Mouse (Mus musculus) kidney, adult 11 months (tissue): ENCODE measurements at regions not wholly inside any gene's neighbourhood (a gene's known extent, or its start where the extent isn't known, plus 50 kb on each side); places are given as distances from the start of the nearest gene placed in this dataset.
"Not testable (repeated sequence)": the region's sequence is repeated elsewhere in the genome, so short reads cannot be mapped to it uniquely, and the experiment has no call there.

Experiments used
- DNase-seq: peaks from one replicate; pipeline ENCODE4 v3.0.0; 2022

DNA sequence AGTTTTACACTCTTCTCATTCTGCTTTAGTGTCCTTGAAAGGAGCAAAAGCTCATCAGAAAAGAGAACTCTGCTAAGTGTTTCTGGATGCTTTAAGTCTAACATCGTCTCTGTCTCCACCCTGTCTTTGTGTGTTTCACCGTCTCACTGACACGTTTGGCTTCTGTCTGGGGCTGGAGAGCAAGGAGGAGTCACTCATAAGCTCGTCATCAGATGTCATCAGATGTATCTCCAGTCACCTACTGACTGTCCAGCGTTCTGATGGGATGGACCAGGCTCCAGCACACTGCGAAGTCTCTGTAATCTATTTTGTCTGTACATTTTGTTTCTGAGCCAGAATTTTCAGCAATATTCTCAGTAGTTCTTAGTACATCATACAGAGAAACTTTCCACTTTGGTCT, 283.4 kb upstream of the Arglu1 start:
- DNase-seq: no peak

DNA sequence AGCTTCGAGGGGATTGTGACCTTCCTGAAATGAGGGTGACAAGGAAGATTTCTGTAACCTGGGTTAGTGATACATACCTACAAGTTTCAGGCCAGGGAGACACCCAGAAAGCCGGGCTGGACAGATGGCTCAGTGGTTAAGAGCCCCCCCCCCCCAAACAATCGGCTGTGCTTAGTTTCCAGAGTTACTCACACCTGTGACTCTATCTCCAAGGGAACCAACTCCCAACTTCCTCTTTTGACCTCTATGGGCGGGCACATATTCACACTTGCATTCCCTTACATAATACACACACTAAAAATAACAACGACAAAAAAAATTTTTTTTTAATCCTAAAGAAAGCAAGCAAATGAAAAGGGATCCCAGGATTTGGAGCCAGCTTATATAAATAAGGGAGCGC, 283.0 kb upstream of the Arglu1 start:
- no peak for DNase-seq

DNA sequence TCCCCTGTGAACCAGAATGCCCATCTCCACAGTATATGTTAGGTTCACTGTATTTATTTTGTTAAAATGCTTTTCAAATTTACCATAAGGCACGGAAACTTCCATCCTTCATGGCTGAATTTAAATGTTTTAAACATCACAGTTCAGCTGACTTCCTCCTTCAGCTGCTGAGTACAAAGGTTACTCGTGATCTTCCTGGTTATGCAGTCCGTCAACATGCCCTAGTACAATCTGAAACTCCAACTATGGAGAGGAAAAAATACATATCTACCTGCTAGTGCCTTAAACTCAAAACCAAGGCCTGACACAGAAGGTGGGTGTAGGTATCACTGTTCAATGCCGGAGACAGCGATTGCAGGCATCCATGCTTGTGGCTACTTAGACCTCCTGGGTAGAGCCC, 280.5 kb upstream of the Arglu1 start:
- no peak for DNase-seq

DNA sequence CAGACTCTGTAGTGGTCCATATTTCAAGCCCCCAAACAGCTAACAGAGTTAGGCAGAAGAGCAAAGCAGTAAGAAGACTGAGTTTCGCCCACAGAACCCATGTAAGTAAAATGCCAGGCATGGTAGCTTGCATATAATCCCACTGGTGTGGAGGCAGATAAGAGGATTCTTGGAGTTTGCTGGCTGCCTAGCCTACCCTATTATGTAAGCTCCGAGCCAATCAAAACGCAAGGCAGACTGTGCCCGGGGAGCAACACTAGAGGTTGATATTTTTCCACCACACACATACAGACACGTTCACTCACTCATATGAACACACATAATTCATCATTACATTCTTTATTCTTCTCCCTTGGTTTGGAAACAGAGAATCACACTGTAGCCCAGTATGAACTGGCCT, 280.0 kb upstream of the Arglu1 start:
- DNase-seq: no peak

DNA sequence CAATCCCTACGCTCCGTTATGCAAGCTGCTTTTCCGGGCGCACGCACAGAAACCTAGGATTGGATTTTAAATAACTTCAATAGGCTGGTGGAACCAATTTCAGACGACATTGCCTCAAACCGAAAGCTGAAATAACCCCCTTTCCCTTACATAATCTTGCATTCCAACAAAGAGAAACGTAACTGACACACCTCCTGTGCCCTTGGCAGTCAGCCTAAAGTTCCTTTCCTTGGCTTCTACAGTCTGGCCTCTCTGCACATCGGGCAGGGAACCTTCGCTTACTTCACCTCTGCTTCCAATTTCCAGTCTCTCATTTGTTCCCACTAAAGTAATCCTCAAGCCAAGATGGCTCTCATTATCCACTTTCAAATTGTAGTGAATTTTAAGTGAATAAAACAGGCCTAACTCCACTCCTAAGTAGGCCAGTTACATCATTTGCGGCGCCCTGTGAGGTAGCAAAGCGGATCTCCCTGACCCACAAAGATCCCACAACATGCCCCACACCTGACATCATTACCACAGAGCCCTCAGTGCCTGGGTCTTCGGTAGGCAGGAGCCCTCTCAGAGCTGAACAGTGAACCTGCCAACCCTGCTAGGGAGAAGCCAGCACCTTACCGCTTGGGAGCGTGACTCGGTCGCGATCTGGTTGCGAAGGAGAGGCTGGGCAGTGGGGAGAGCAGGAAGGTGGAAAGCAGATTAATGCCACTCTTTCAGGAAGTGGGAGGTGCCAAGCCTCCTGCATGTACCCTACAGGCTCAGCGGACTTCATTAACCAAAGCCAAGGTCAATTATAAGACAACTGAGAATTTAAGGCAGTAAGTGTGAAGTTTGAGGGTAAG, 279.0 kb upstream of the Arglu1 start:
- peak; percentile 39 for DNase-seq

DNA sequence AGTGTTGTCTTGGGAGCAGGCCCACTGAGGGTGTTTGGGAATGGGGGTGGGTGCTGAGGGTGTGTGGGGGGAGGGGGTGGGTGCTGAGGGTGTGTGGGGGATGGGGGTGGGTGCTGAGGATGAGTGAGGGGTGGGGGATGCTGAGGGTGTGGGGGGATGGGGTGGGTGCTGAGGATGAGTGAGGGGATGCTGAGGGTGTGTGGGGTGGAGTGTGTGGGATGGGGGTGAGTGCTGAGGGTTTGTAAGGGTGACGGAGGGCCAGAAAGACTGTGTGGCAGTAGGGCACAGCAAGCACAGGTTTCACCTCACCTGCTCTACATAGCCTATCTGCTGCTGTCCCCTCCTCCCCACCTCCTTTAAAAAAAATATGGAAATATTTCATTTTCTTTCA, 276.3 kb upstream of the Arglu1 start:
- no peak for DNase-seq

DNA sequence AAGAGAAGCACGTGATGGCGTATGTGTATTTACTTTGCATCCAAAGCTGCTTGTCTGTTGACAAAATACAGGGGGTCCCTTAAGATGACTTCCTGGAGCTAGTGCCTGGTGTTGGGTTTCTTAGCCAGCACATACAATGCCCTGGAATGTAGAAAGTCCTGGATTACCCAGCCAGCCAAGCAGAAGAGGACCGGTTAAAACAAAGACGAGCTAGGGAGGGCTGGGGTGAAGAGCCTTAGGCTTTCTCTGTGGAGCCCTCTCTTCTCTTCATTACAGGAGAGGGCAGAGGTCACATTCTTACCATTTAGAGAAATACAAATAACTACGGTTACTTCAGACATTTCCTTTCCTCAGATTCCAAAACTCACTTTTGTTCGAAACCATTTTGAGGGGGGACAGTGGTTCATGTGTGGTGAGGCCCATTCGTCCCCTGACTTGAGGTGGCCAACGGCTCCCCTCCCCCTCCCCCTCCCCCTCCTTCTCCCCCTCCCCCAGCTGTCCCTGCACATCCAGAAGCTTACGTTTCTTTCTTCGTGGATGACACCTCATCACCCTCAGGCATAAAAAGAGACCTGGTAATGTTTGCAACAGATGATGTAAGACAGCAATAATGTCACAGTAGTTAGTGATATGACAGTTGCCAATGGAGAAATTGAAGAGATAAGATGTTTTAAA, 275.8 kb upstream of the Arglu1 start:
- no peak for DNase-seq

DNA sequence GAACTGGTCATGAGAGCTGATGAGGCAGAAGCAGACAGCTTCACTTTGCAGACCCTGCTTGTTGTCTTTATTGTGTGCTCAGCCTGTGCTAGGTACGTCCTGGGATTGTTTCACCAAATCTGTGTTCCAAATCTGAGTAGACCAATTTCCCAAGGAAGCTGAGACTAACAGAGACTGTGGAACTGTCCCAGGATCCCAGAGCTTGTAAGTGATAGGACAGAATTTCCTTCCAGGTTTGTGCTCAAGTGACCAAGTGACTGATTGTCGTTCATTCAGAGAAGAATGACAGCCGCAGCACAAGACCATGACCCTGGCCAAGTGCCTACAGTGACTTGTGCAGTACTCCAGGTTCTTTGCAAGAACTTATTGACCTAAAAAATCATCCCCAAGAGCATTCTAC, 269.9 kb upstream of the Arglu1 start:
- no peak for DNase-seq

DNA sequence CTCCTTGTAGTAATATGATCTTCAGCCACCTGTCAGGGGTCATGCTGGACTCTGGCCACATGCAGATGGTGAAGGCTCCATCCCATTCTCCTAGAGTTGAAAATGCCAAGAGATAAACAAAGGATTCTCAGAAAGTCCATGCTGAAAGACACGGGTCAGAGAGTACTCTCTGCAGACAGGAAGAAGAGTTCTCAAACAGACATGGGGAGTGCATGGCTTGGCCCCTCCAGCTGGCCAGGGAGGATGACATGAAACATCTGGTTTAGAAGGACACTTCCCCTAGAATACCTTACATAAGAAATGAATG, 269.4 kb upstream of the Arglu1 start:
- DNase-seq: no peak

DNA sequence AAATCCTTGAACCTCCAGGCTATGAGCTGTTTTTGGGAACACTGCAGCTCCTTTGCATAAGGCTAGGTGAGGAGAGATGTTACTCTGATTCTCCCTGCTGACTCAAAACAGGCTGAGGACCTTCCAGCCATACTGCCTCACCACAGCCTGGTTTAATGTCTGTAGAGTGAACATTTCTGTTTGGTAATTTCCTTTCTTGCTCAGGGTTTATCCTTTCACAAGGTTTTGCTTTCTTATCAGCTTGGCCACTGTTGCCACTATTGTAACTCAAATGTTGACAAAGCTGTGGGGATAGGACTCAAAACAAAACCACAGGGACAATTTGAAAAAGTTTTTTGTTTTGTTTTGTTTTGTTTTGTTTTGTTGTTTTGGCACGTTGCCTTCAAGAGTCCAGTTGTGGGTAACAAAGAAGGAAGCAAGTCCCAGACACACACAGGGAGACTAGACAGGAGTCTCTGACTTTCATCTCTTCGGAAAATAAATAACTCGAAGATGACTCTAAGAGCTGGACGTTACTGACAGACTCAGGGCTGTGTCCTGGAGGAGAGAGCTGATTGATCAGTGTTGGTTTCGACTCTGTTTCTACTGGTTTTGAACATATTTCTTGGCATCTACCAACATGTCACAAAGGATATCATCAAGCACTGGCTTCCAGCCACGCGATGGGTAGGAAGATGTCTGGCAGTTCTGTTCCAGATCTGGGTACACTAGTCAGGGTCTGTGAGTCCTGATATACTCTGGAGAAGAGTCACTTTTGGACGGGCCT, 268.9 kb upstream of the Arglu1 start:
- no peak for DNase-seq

DNA sequence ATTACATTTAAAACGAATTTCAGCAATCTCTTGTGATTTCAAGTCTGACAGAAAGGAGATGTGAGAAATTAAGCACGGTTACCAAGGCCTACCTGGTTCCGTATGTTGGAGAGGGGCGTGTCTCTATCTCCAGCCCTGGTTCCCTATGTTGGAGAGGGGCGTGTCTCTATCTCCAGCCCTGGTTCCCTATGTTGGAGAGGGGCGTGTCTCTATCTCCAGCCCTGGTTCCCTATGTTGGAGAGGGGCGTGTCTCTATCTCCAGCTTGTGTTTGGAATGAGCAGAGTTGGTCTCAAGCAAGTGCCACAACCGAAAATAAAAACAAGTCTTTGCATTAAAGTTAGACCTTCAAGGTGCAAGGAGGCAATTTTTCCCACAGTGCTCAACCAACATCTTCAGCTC, 267.8 kb upstream of the Arglu1 start:
- DNase-seq: not testable (repeated sequence)

DNA sequence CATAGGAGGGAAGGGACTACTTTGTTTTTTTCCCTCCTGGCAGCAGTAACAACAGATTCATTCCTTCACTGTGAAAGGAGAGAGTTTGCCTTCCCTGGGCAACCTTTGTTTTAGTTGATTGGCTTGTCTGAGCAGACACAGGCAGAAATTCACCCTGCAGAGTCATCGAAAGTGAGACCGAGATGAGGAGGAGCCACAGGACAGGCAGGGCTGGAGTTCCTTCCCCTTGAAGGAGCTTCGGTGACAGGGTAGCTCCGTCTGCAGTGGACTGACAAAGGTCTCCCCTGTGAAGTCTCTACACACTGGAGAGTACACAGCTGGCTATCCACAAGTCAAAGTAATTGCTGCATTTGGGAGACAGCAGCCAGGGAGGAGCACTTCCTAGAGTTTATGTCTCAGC, 261.9 kb upstream of the Arglu1 start:
- no peak for DNase-seq

DNA sequence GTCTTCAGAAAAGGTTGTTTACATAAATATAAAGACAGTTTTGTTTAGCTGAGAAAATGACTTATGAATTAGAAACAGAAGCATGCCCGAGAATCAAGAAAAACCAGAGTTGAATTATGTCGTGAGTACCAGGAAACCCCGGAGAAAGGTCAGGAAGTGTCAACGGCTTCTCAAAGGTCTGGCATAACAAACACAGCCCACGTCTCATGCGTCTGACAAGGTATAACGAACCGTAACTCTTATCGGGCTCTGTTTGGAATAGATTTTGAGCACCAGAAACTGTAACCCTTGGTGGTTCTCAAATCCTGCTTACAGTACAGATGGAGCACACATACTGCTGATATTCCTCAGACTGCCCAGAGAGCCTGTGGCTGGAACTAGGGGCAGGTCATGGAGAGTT, 260.9 kb upstream of the Arglu1 start:
- DNase-seq: no peak

DNA sequence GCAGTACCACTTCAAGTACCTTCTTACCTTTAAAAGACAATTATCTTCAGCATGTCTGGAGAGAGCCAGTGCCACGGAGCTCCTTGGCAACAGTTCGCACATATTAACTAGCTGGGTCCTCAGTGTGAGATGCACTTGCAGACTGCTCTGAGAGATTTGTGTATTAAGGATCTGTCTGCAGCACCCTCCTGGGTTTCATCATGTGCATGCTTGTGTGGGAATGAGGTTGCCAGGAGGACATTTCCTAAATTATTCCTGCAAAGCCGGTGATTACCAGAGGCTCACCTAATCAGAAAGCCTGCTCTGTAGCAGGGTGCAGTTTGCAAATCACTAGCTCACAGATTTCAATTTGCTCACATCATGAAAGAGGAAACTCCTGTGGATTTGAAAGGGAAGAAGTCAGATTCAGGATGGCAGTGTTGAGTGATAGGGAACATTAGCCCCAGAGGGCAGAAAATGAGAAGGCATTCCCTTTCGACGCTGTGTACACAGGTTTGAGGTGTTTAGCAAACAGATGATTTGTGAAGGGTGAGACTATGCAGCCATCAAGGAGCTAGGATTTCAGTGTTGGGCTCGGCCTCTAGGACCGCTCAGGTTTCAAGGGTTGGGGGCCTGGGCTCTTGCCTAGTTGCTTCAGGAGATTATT, 257.3 kb upstream of the Arglu1 start:
- no peak for DNase-seq

DNA sequence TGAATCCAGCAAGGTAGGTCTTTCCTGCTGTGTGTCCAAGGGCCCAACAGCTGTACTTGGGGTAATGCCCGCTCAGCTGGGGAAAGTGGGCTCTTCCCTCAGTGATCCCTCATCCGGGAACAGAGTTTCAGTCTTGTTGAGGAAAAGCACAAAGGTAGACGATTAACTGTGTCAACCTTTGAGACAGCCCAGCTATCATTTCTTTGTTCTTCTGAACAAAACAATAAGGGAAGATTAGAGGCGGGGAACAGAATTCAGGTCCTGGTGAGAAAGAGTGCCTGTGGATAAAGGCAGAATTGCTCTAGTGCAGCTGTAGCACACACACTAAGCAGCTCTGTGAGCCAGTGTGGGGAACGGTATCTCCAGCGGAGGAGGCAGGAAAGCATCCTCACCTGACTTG, 252.7 kb upstream of the Arglu1 start:
- DNase-seq: no peak

DNA sequence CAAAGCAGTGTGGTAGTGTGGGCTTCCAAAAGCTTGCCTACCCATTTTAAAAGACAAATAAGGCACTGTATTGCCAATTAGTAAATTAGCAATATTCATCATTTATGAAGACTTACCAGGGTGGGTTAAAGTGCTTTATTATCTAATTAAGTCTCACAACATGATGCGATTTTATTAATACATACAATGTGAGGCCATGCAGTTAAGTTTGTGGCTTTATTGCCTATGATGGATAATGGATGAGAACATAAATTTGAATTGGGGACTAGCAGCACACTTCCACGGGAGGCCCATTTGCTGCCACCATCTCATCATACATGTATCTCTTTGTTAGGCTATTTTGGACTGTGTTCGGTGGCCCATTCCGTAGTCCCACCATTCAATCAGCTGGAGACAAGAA, 250.6 kb upstream of the Arglu1 start:
- no peak for DNase-seq

DNA sequence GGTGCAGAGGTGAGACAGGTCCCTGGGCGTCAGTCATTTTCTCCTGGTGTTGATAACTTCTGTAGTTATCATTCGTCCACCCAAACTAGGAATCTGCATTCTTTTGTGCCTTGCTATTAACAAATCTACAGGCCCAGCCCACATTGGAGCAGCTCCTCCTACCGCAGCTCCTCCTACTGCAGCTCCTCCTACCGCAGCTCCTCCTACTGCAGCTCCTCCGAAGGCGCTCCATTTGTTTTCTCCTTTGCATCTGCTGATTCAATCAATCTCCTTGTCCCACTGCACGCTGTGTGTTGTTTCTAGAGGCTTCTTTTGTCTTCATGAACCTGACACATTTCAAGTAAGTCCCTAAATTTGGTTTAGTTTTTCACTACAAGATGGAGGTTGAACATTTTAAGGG, 248.2 kb upstream of the Arglu1 start:
- no peak for DNase-seq

DNA sequence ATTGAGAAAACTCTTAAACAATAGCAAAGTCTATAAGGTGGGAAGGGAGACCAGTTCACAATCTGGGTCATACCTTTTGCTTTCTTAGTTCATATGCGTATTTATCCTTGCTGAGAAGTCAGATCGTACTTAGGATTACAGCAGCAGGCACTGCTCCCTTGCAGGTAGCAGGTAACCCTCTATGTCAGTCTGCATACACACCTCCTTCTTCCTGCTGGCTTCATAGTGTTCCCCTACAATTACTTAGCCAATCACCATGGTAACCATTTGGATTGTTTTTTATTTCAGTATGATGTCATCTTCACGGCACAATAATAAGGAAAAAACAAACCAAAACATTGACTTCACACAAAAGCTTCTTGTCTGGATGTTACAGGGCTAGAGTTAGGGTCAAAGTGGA, 242.1 kb upstream of the Arglu1 start:
- no peak for DNase-seq

DNA sequence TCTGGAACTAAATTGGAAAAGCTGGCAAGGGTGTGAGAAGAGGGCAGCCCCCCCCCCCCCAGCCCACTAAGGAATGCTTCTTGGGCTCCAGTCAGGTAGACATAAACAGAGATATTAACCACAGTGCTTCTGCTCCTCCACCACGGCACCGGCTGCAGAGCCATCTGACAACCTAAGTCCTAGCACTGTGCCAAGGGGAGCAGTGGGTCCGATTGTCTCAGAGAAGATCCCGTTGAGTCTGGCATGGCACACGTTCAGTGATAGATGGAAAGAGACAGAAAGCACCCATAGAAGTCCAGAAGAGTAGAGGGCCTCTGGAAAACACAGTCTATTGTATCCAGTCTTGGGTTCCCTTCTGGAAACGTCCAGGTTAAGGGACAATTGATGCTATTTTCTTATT, 241.4 kb upstream of the Arglu1 start:
- DNase-seq: no peak

DNA sequence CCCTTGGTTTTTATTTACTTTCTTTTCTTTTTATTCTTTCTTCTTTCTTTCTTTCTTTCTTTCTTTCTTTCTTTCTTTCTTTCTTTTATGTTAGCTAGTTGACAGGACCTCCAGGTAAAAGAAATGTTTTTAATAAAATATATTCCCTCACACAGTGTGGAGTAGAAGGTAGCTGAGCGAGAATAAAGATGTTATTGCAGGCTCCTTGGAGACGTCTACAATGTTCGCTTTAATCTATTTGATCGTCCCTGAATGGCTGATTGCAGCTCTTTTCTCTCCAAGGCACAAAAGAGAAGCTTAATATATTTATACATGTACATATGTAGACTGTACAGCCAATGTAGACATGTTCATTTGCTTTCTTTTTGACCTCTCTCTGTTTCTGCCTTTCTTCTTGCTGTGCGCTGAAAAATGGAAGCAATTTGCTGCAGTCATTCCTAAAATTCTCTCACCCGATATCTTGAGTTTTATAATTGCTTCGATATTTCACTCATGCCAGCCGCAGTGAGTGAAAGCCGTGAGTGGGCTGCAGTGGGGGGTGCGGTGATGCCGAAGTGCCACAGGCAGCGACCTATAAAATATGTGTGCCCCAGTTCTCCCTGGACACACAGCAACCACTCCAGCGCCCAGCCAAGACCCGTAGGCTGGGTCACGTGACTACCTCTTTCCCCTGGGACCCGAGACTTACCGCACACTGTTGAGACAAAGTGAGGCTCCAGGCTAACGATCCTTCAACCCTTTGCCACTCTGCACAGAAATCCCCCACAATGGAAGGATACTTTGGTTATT, 237.9 kb upstream of the Arglu1 start:
- no peak for DNase-seq

DNA sequence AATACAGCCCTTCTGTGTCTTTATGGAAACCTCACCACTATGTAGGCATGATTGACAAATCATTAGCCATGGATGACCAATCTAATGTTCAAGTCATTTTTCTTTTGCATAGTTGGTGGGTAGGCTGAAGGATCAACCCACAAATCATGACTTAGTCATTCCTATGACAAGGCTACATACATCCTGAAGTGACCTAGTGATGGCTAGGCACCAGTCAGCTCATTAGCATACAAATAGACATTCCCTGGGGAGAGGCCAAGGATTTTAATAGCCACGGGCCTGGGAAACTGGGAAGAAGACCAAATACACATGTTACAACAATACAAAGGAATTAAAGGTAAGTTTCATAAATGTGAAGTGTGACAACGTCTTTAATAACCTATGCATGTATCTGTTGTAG, 231.1 kb upstream of the Arglu1 start:
- no peak for DNase-seq

DNA sequence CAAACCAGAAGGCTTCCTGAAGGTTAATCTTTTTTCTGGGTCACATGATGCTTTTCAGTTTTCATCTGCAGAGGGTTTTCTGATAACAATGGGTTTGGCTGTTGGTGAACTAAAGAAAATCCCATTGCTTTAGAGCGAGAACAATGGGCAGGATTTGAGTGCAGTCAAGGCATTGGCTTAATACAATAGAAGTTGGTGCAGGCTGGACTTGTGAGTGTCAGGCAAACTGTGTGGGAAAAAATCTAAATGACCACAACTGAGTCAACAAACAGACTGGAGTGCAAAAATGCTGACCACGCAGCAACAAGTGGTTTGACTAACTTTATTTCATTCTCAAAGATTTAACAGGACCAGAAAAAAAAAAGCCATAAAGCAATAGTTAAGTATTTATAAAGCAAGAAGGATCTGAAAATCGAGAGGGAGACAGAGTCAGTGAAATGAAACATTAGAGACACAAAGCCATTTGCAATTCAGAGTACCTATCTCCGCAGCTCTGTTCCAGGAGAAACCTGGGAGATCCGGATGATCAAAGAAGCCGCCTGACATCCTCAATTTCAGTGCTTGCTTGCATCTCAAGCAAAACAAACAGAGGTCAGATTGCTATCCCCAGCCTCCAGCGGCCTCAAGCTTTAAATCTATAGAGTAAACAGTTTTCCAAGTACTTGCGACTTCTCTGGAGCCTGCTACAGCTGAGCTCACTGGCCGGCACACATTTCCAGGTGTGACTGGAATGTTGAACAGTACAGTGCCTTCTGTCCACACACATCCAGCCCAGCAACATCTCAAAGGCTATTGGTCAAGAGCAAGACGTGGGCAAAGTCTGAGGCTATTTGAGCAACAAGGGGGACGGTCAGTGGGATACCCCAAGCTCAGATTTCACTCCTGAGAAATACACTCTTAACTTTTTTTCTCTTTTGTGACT, 229.5 kb upstream of the Arglu1 start:
- no peak for DNase-seq
